Mouse (Mus musculus) bone marrow, adult 2 months (tissue): Measurements from ENCODE around the gene Bcr.

Source experiments
- CTCF ChIP-seq: fragments of 200-500 bp; IDR thresholded peaks from 2 replicates; pipeline ENCODE4 v1.5.1; 2011; ENCODE audit warnings: low read length, control low read depth; ENCODE audit not compliant: control insufficient read depth, insufficient read depth
- POLR2A ChIP-seq: fragments of 200-500 bp; IDR thresholded peaks from 2 replicates; pipeline ENCODE4 v1.6.1; 2011; ENCODE audit warnings: low read depth, mild to moderate bottlenecking, control low read depth, low read length, borderline replicate concordance; ENCODE audit not compliant: control insufficient read depth

GRCm38 (mm10) chr10:75200733-75201132 is 140.3 kb downstream of the Bcr start:
- TF ChIP-seq CTCF (no peak), POLR2A (no peak)
